Mouse (Mus musculus) thymus, postnatal 25 days (tissue): ENCODE measurements around the gene Slc6a9.

ENCODE experiments used
- DNase-seq: peaks from one replicate; pipeline ENCODE4 v3.0.0; 2022

The Slc6a9 gene

GRCm38 (mm10) chr4:117841566-117841965 lies 7.3 kb downstream of the Slc6a9 start:
- no peak for DNase-seq

- DNase-seq: no peak
These were observed 8.8 kb downstream of the Slc6a9 start for GRCm38 (mm10) chr4:117843101-117843500.

- DNase-seq: no peak
These were observed 10.2 kb downstream of the Slc6a9 start for GRCm38 (mm10) chr4:117844467-117844866.

GRCm38 (mm10) chr4:117845316-117845715 lies 11.0 kb downstream of the Slc6a9 start:
- DNase-seq: no peak

GRCm38 (mm10) chr4:117846261-117846660 lies 12.0 kb downstream of the Slc6a9 start:
- DNase-seq: no peak

GRCm38 (mm10) chr4:117847011-117847410 lies 12.7 kb downstream of the Slc6a9 start:
- no peak for DNase-seq

GRCm38 (mm10) chr4:117849063-117849462 lies 14.8 kb downstream of the Slc6a9 start:
- DNase-seq: no peak

GRCm38 (mm10) chr4:117849506-117849905 lies 15.2 kb downstream of the Slc6a9 start:
- no peak for DNase-seq

GRCm38 (mm10) chr4:117850176-117850575 lies 15.9 kb downstream of the Slc6a9 start:
- DNase-seq: no peak

GRCm38 (mm10) chr4:117850871-117851270 lies 16.6 kb downstream of the Slc6a9 start:
- no peak for DNase-seq

GRCm38 (mm10) chr4:117852152-117852868 lies 18.0 kb downstream of the Slc6a9 start:
- no peak for DNase-seq

GRCm38 (mm10) chr4:117855146-117855545 lies 20.8 kb downstream of the Slc6a9 start:
- no peak for DNase-seq

- peak; percentile 61 for DNase-seq
These were observed 24.5 kb downstream of the Slc6a9 start for GRCm38 (mm10) chr4:117858794-117859193.

- DNase-seq: no peak
These were observed 26.3 kb downstream of the Slc6a9 start for GRCm38 (mm10) chr4:117860570-117860969.

GRCm38 (mm10) chr4:117862823-117863222 lies 28.5 kb downstream of the Slc6a9 start:
- DNase-seq: no peak

- no peak for DNase-seq
These were observed 31.8 kb downstream of the Slc6a9 start for GRCm38 (mm10) chr4:117866083-117866482.

- no peak for DNase-seq
These were observed 32.7 kb downstream of the Slc6a9 start for GRCm38 (mm10) chr4:117867000-117867399.

GRCm38 (mm10) chr4:117867823-117868222 lies 33.5 kb downstream of the Slc6a9 start:
- peak; percentile 66 for DNase-seq

GRCm38 (mm10) chr4:117869317-117869716 lies 35.0 kb downstream of the Slc6a9 start:
- DNase-seq: no peak

GRCm38 (mm10) chr4:117870437-117870836 lies 36.1 kb downstream of the Slc6a9 start:
- no peak for DNase-seq

- DNase-seq: no peak
These were observed 37.5 kb downstream of the Slc6a9 start for GRCm38 (mm10) chr4:117871787-117872186.

- DNase-seq: no peak
These were observed 38.2 kb downstream of the Slc6a9 start, which contains the start of gene Ccdc24 for GRCm38 (mm10) chr4:117872471-117872886. Gene Ccdc24 (minus strand): TSS chr4:117872557.

- no peak for DNase-seq
These were observed 39.3 kb downstream of the Slc6a9 start for GRCm38 (mm10) chr4:117873615-117874014.

GRCm38 (mm10) chr4:117878301-117878700 lies 44.0 kb downstream of the Slc6a9 start:
- peak; percentile 76 for DNase-seq

- DNase-seq: no peak
These were observed 44.4 kb downstream of the Slc6a9 start for GRCm38 (mm10) chr4:117878703-117879102.
